Mouse (Mus musculus): ENCODE results near the gene Retnlg.

GRCm38 (mm10) chr16:48923724-48924123 is 51.3 kb downstream of the Retnlg start:
- TF ChIP-seq POLR2A (IDR thresholded peaks at IDR 0.05; ENCODE audit: borderline replicate concordance, control insufficient read depth, low read depth, low read length) (no peak), CTCF (IDR thresholded peaks at IDR 0.05; ENCODE audit: control insufficient read depth, insufficient read depth, low read length) (no peak)

Measured in bone marrow, adult 2 months (tissue).